Mouse (Mus musculus): ENCODE measurements at regions not wholly inside any gene's neighbourhood (a gene's known extent, or its start where the extent isn't known, plus 50 kb on each side); places are given as distances from the start of the nearest gene placed in this dataset.

GRCm38 (mm10) chr7:115092481-115093050, 349.1 kb downstream of the Insc start:
- Histone ChIP-seq H3K36me3 (ENCODE audit: insufficient read depth, low read length) (no peaks in the 10 kb centered on the region), H3K4me1 (ENCODE audit: insufficient read depth, low read length) (no peaks in the 10 kb centered on the region), H3K4me3 (ENCODE audit: low read length) (no peak overlapping the region), H3K27me3 (ENCODE audit: insufficient read depth, low read length) (no peaks in the 10 kb centered on the region), H3K4me2 (ENCODE audit: low read depth, low read length) (no peak overlapping the region), H3K9me3 (ENCODE audit: low read length) (no peaks in the 10 kb centered on the region), H3K27ac (no peak overlapping the region), H3K9ac (replicated peaks; ENCODE audit: low read length) (no peak overlapping the region)
- no peak for TF ChIP-seq CTCF (IDR thresholded peaks at IDR 0.05; ENCODE audit: low read depth)
- DNase-seq (ENCODE audit: low spot score) (no peak), ATAC-seq (no peak)
- 75% methylated on average over 3 of the region's 3 CpGs for WGBS

DNA sequence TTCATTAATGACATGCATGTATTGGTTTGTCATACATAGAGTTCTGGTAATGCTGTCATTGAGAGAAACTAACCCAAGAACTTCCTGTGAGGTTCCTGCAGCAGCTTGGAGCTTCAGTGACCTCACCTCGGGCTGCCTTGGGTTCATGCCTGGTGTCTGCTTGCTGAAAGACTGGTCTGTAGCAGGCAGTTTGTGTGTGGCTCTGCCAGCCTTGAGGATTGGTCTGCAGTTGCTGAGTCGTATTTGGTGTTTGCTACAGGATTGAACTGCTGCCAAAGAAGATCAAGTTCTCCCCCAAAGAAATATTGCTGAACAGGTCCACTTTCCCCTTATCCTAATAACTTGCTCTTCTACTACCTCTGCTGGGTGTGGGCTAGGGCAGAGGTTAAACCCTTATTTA, 362.5 kb downstream of the Insc start:
- no peak overlapping the region for H3K9ac ChIP-seq (replicated peaks; ENCODE audit: low read length)
- no peak for DNase-seq (ENCODE audit: low spot score)
- H3K27ac ChIP-seq = no peak overlapping the region
- H3K4me1 ChIP-seq (ENCODE audit: insufficient read depth, low read length) = no peaks in the 10 kb centered on the region
- TF ChIP-seq CTCF (IDR thresholded peaks at IDR 0.05; ENCODE audit: low read depth) = no peak
- H3K4me2 ChIP-seq (ENCODE audit: low read depth, low read length) = no peak overlapping the region
- H3K9me3 ChIP-seq (ENCODE audit: low read length) = no peaks in the 10 kb centered on the region
- ATAC-seq = no peak
- no peaks in the 10 kb centered on the region for H3K27me3 ChIP-seq (ENCODE audit: insufficient read depth, low read length)
- H3K4me3 ChIP-seq (ENCODE audit: low read length) = no peak overlapping the region
- 52% methylated on average over 2 of the region's 2 CpGs for WGBS
- H3K36me3 ChIP-seq (ENCODE audit: insufficient read depth, low read length) = no peaks in the 10 kb centered on the region

DNA sequence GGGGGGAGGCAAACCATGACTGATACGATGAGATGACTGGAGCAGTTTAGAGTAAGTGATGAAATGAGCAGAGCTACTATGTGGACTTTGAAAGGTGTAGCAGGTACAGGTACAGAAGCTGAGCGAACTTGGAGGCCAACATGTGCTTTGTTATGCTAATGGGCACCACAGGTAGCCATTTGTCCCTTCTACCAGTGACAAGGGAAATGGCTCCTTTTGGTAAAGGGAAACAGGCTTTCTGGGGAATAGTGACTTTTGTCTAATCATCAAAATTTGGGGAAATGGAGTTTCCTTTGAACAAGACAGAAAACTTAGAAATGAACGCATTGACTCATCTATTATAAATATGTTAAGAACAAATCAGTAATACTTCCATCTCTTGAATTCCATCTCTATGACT, 368.8 kb downstream of the Insc start:
- TF ChIP-seq CTCF (IDR thresholded peaks at IDR 0.05; ENCODE audit: low read depth) = no peak
- 61% methylated on average over 3 of the region's 3 CpGs for WGBS
- no peak overlapping the region for H3K9ac ChIP-seq (replicated peaks; ENCODE audit: low read length)

GRCm38 (mm10) chr7:115123283-115123682, 379.8 kb downstream of the Insc start:
- Histone ChIP-seq H3K27ac (no peak overlapping the region), H3K4me3 (ENCODE audit: low read length) (no peak overlapping the region), H3K9me3 (ENCODE audit: low read length) (no peaks in the 10 kb centered on the region), H3K9ac (replicated peaks; ENCODE audit: low read length) (no peak overlapping the region), H3K4me2 (ENCODE audit: low read depth, low read length) (no peak overlapping the region), H3K36me3 (ENCODE audit: insufficient read depth, low read length) (no peaks in the 10 kb centered on the region), H3K4me1 (ENCODE audit: insufficient read depth, low read length) (no peaks in the 10 kb centered on the region), H3K27me3 (ENCODE audit: insufficient read depth, low read length) (no peaks in the 10 kb centered on the region)
- peak; percentile 42 for TF ChIP-seq CTCF (IDR thresholded peaks at IDR 0.05; ENCODE audit: low read depth)
- WGBS = 63% methylated on average over 2 of the region's 2 CpGs
- ATAC-seq = no peak
- DNase-seq (ENCODE audit: low spot score) = no peak

More for the DNA sequence above, 368.8 kb downstream of the Insc start:
- Histone ChIP-seq H3K36me3 (ENCODE audit: insufficient read depth, low read length) (no peaks in the 10 kb centered on the region), H3K4me1 (ENCODE audit: insufficient read depth, low read length) (no peaks in the 10 kb centered on the region), H3K4me2 (ENCODE audit: low read depth, low read length) (no peak overlapping the region), H3K27me3 (ENCODE audit: insufficient read depth, low read length) (no peaks in the 10 kb centered on the region), H3K27ac (no peak overlapping the region), H3K9me3 (ENCODE audit: low read length) (no peaks in the 10 kb centered on the region), H3K4me3 (ENCODE audit: low read length) (no peak overlapping the region)
- DNase-seq (ENCODE audit: low spot score) (no peak), ATAC-seq (no peak)

GRCm38 (mm10) chr7:115129001-115129400, 385.5 kb downstream of the Insc start:
- no peak overlapping the region for H3K27ac ChIP-seq
- DNase-seq (ENCODE audit: low spot score) (peak; percentile 46), ATAC-seq (no peak)
- no peaks in the 10 kb centered on the region for H3K27me3 ChIP-seq (ENCODE audit: insufficient read depth, low read length)
- no peak overlapping the region for H3K4me3 ChIP-seq (ENCODE audit: low read length)
- H3K9me3 ChIP-seq (ENCODE audit: low read length) = no peaks in the 10 kb centered on the region
- no peak overlapping the region for H3K4me2 ChIP-seq (ENCODE audit: low read depth, low read length)
- H3K9ac ChIP-seq (replicated peaks; ENCODE audit: low read length) = no peak overlapping the region
- no peak for TF ChIP-seq CTCF (IDR thresholded peaks at IDR 0.05; ENCODE audit: low read depth)
- H3K36me3 ChIP-seq (ENCODE audit: insufficient read depth, low read length) = no peaks in the 10 kb centered on the region
- no peaks in the 10 kb centered on the region for H3K4me1 ChIP-seq (ENCODE audit: insufficient read depth, low read length)
- 18% methylated on average over 3 of the region's 3 CpGs for WGBS

GRCm38 (mm10) chr7:115131259-115131969, 387.9 kb downstream of the Insc start:
- ATAC-seq = no peak

GRCm38 (mm10) chr7:115131970-115132551, 388.6 kb downstream of the Insc start:
- H3K27me3 ChIP-seq (ENCODE audit: insufficient read depth, low read length) = no peaks in the 10 kb centered on the region
- TF ChIP-seq CTCF (IDR thresholded peaks at IDR 0.05; ENCODE audit: low read depth) = no peak
- WGBS = 26% methylated on average over 11 of the region's 11 CpGs
- H3K27ac ChIP-seq = no peak overlapping the region
- no peaks in the 10 kb centered on the region for H3K36me3 ChIP-seq (ENCODE audit: insufficient read depth, low read length)
- no peak for ATAC-seq
- H3K4me3 ChIP-seq (ENCODE audit: low read length) = no peak overlapping the region
- DNase-seq (ENCODE audit: low spot score) = peak; percentile 68
- H3K4me2 ChIP-seq (ENCODE audit: low read depth, low read length) = no peak overlapping the region
- H3K4me1 ChIP-seq (ENCODE audit: insufficient read depth, low read length) = 0 out of 2 replicates have a peak, but pooled peaks cover 3% of the 10 kb centered on the region
- H3K9ac ChIP-seq (replicated peaks; ENCODE audit: low read length) = no peak overlapping the region
- no peaks in the 10 kb centered on the region for H3K9me3 ChIP-seq (ENCODE audit: low read length)

More at GRCm38 (mm10) chr7:115131259-115131969, 387.9 kb downstream of the Insc start:
- 59% methylated on average over 10 of the region's 10 CpGs for WGBS
- no peak for TF ChIP-seq CTCF (IDR thresholded peaks at IDR 0.05; ENCODE audit: low read depth)
- Histone ChIP-seq H3K36me3 (ENCODE audit: insufficient read depth, low read length) (no peaks in the 10 kb centered on the region), H3K9me3 (ENCODE audit: low read length) (no peaks in the 10 kb centered on the region), H3K4me3 (ENCODE audit: low read length) (no peak overlapping the region), H3K27ac (no peak overlapping the region), H3K9ac (replicated peaks; ENCODE audit: low read length) (no peak overlapping the region), H3K27me3 (ENCODE audit: insufficient read depth, low read length) (no peaks in the 10 kb centered on the region), H3K4me1 (ENCODE audit: insufficient read depth, low read length) (0 out of 2 replicates have a peak, but pooled peaks cover 3% of the 10 kb centered on the region), H3K4me2 (ENCODE audit: low read depth, low read length) (no peak overlapping the region)
- DNase-seq (ENCODE audit: low spot score) = no peak

Measured in hindbrain, postnatal 0 days (tissue).